Mouse (Mus musculus): ENCODE data around the gene App. TPM values are rescaled to one million over a fixed set of nuclear protein-coding genes. Genes with fewer than 3 reads are reported as not detected.
A peak's percentile ranks its signal among the peaks of the same experiment; 100 is the strongest.

App gene
- polyA plus RNA-seq, 1 experiment from 2014 or later, result 323 TPM

DNA sequence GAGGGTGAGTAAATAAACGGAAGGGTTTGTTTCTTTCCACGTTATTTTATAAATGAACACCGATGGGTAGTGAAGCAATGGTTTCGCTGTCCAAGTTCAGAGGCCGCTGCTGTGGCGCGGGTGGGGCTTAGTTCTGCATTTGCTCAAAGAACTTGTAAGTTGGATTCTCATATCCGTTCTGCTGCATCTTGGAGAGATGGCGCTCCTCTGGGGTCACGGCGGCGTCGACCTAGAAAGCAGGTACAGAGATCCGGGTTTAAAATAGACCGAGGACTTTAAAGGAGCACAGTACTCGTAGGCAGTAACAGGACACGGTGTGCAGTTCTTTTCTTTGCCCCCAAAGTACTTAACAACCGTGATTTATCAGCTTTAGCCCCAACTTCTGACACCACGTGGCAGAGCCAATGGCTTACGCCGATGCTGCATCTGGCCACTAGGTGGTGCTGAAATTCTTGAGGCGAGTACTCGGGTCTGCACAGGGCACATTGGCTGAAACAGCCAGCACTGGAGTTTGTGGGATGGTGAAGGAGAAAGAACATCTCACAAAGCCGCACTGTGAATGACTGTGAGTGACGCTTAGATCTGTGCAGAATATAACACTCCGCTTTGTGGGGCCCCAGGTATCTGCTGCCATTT is 218.2 kb downstream of the App start:
- H3K27me3 ChIP-seq (replicated peaks), result no peaks in the 10 kb centered on the region
- no peak overlapping the region for H3K9ac ChIP-seq
- H3K4me3 ChIP-seq, result no peak overlapping the region
- H3K4me2 ChIP-seq (replicated peaks), result 0 out of 2 replicates have a peak overlapping the region, but pooled peaks have one; percentile 4
- H3K9me3 ChIP-seq, result no peaks in the 10 kb centered on the region
- WGBS, result 34% methylated on average over 26 of the region's 26 CpGs
- peak; percentile 90 for ATAC-seq (ENCODE audit: low FRiP score, low read depth)
- H3K4me1 ChIP-seq, result no peaks in the 10 kb centered on the region
- H3K36me3 ChIP-seq, result peaks cover 34% of the 10 kb centered on the region
- no peak overlapping the region for H3K27ac ChIP-seq

DNA sequence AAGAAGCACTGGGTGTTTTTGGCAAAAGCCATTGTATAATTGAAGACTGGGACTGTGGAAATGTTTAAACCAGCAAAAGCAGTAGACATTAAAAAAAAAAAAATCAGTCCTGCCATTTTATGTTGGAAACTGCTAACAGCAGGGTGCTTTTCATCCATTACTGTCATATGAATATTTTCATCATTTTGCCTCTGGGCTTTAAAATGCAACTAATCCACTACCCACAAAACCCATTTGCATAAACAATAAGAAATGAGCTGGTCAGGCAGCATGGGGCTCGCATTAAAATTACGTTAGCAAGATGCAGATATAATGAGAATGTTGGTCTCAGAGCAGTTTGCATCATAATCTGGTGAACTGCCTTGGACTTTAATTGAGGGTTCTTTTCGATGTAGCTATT is 242.5 kb downstream of the App start:
- WGBS, result 67% methylated on average over 3 of the region's 3 CpGs
- H3K27ac ChIP-seq, result no peak overlapping the region

DNA sequence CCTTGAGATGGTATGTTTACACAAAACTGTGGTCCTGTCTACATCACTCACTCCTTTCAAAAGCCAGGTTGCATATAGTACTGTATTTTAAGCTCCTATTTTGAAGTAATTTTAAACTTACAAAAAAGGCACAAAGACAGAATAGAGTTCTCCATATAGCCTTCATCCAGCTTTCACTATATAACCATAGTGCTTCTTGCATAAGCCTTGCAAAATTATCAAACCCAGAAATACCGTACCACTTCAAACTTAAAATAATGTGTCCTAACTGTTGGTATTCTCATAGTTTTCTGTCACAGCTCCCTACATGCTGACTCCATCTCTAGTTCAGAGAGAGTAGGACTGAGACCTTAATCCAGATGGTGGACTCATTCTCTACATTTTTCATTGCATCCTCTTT is 245.7 kb downstream of the App start:
- H3K27me3 ChIP-seq (replicated peaks), result no peaks in the 10 kb centered on the region
- no peak overlapping the region for H3K9ac ChIP-seq
- 98% methylated on average over 1 of the region's 1 CpGs for WGBS
- H3K4me3 ChIP-seq, result no peak overlapping the region
- no peak overlapping the region for H3K27ac ChIP-seq
- ATAC-seq (ENCODE audit: low FRiP score, low read depth), result no peak
- no peaks in the 10 kb centered on the region for H3K9me3 ChIP-seq
- H3K4me2 ChIP-seq (replicated peaks), result no peak overlapping the region
- H3K4me1 ChIP-seq, result no peaks in the 10 kb centered on the region
- H3K36me3 ChIP-seq, result no peaks in the 10 kb centered on the region

More for the DNA sequence above, 242.5 kb downstream of the App start:
- H3K4me1 ChIP-seq, result no peaks in the 10 kb centered on the region
- no peak overlapping the region for H3K9ac ChIP-seq
- no peak overlapping the region for H3K4me2 ChIP-seq (replicated peaks)
- H3K36me3 ChIP-seq, result no peaks in the 10 kb centered on the region
- no peak overlapping the region for H3K4me3 ChIP-seq
- no peaks in the 10 kb centered on the region for H3K9me3 ChIP-seq
- H3K27me3 ChIP-seq (replicated peaks), result no peaks in the 10 kb centered on the region
- no peak for ATAC-seq (ENCODE audit: low FRiP score, low read depth)

DNA sequence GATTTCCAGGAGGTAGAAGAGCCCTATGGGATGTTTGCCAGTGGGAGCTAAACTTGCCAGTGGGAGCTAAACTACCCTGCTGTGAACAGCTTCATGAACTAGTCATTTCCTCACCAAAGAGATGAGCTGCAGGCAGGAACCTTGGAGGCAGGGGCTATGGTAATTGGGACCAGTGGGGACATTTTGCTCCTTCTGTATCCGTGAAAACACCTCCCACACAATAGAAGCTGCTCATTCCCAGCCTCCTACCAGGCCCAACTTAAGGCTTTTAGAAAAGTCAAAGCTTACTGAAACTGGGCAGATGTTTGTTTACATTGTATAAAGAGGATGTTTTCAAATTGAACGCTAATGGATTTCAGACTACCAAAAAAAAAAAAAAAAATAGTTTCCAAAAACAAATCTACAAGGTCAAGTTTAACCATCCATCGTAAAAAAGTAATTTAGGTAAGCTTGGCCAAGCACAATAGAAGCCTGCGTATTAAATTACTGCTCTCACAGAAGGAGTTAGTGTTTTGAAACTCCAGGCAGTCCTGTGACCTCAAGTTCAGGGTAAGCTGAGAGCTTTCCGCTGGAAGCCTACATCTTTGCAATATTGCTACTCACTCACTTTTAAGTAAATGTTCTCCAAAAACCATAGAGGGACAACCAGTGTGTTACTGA is 253.8 kb downstream of the App start:
- no peak overlapping the region for H3K4me2 ChIP-seq (replicated peaks)
- no peaks in the 10 kb centered on the region for H3K9me3 ChIP-seq
- no peak overlapping the region for H3K27ac ChIP-seq
- no peaks in the 10 kb centered on the region for H3K4me1 ChIP-seq
- H3K36me3 ChIP-seq, result no peaks in the 10 kb centered on the region
- ATAC-seq (ENCODE audit: low FRiP score, low read depth), result no peak
- H3K9ac ChIP-seq, result no peak overlapping the region
- no peaks in the 10 kb centered on the region for H3K27me3 ChIP-seq (replicated peaks)
- 50% methylated on average over 5 of the region's 5 CpGs for WGBS
- no peak overlapping the region for H3K4me3 ChIP-seq

DNA sequence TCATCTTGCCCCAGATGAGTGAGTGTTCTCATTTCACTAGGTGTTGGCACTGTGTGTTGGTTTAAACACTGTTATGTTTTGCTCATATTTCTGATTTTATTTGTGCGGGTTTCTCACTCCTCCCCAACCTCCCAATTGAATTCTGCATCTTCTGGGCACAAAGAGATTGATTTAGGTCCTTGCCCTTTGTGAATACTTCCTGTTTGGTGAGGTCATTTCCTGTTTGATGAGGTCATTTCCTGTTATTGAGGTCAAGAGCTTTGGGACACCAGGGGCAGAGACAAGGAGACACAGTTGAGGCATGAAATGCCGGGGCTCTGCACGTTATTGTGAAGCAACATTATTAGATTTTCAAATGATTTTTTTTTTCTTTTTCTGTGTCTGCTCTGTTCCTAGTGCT is 254.5 kb downstream of the App start:
- H3K27ac ChIP-seq, result no peak overlapping the region
- H3K36me3 ChIP-seq, result no peaks in the 10 kb centered on the region
- no peaks in the 10 kb centered on the region for H3K4me1 ChIP-seq

DNA sequence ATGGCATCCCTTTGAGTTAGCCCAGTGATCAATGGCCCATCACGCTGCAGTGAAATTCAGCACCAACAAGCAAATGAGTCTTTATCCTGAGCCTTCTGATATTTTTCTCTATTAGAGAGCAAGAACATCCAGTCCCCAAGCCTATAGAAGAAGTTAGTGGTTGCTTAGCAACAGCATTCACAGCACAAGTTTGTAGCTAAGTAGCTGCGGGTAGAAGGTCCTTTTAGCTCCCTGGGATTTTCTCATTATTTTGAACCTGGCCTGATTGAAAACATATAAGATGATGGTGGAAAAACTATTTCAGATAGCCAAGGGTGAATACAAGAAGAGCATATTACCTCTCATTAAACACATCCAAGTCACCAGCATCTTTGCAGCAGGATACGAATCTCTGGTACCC is 256.8 kb downstream of the App start:
- no peak overlapping the region for H3K4me3 ChIP-seq
- H3K27ac ChIP-seq, result no peak overlapping the region
- no peaks in the 10 kb centered on the region for H3K27me3 ChIP-seq (replicated peaks)
- no peak for ATAC-seq (ENCODE audit: low FRiP score, low read depth)
- H3K36me3 ChIP-seq, result no peaks in the 10 kb centered on the region
- H3K4me2 ChIP-seq (replicated peaks), result no peak overlapping the region
- H3K9ac ChIP-seq, result no peak overlapping the region
- H3K4me1 ChIP-seq, result no peaks in the 10 kb centered on the region
- H3K9me3 ChIP-seq, result no peaks in the 10 kb centered on the region
- 62% methylated on average over 3 of the region's 3 CpGs for WGBS

More for the DNA sequence above, 254.5 kb downstream of the App start:
- H3K9ac ChIP-seq, result no peak overlapping the region
- no peak overlapping the region for H3K4me2 ChIP-seq (replicated peaks)
- no peak overlapping the region for H3K4me3 ChIP-seq
- H3K27me3 ChIP-seq (replicated peaks), result no peaks in the 10 kb centered on the region
- ATAC-seq (ENCODE audit: low FRiP score, low read depth), result no peak
- H3K9me3 ChIP-seq, result no peaks in the 10 kb centered on the region
- WGBS, result 82% methylated on average over 3 of the region's 3 CpGs

DNA sequence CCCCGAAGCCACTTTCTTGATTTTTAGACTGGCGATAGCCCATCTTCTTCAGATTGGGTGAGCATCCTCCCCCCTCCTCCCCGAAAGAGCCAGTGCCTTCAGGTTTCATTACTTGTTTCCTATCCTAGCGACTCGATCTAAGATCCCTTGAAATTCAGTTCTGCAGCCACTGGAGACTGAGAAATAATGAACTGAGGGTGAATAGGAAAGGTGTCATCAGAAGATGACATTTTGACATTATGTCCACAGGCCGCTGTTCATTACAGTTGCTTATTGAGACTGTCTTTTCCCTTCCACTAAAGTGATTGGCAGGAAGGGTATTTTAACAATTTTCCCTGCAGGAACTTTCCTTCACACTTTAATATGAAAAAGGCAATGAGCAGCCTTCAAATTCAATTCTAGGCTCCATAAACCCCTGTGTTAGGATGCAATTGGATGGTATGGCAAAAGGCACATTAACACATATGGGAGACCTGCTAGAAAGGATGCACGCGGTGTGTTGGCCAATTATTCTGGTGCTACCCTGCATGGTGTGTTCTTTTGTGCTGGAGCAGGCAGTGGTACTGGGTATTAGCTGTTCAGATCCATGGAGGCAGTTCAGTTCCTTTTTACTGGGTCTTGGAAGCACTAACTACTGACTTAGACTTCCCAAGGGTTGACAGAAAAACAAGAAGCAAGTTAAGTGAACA is 261.9 kb downstream of the App start:
- Histone ChIP-seq H3K4me2 (replicated peaks) (no peak overlapping the region), H3K9ac (no peak overlapping the region), H3K36me3 (no peaks in the 10 kb centered on the region), H3K27me3 (replicated peaks) (no peaks in the 10 kb centered on the region), H3K4me3 (no peak overlapping the region), H3K27ac (no peak overlapping the region), H3K9me3 (no peaks in the 10 kb centered on the region), H3K4me1 (no peaks in the 10 kb centered on the region)
- WGBS, result 94% methylated on average over 8 of the region's 8 CpGs
- ATAC-seq (ENCODE audit: low FRiP score, low read depth), result no peak

DNA sequence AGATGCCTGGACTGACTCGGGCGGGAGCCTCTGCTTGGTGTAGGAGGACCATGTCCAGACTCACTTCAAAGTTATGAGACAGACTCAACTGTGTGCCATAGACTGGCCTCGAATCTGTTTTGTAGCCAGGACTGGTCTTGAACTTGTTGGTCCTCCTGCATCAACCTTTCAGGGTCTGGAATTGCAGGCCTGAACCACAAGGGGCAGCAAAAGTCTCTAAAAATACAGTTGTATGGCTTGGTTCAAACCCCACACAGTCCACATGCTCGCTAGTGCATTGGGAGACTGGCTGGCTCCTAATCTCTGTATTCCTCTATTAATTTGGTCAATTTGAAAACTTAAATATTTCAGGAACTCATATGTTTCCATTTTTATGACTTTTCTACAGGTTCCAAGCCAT is 270.6 kb downstream of the App start:
- H3K4me2 ChIP-seq (replicated peaks), result no peak overlapping the region
- ATAC-seq (ENCODE audit: low FRiP score, low read depth), result no peak
- no peaks in the 10 kb centered on the region for H3K9me3 ChIP-seq
- H3K9ac ChIP-seq, result no peak overlapping the region
- no peak overlapping the region for H3K4me3 ChIP-seq
- H3K27me3 ChIP-seq (replicated peaks), result no peaks in the 10 kb centered on the region
- no peaks in the 10 kb centered on the region for H3K4me1 ChIP-seq
- H3K36me3 ChIP-seq, result no peaks in the 10 kb centered on the region
- WGBS, result 93% methylated on average over 4 of the region's 4 CpGs
- no peak overlapping the region for H3K27ac ChIP-seq
